Mouse (Mus musculus) limb, embryonic 14.5 days (tissue): ENCODE data around the gene Urm1. TPM values are rescaled to one million over a fixed set of nuclear protein-coding genes. Genes with fewer than 3 reads are reported as not detected.

Experiments
- ATAC-seq: fragments of 200-750 bp; cut with Nextera tagmentation; 2 replicates; pipeline ENCODE4 v1.8.0; 2017; ENCODE audit warnings: low read depth, moderate number of reproducible peaks, moderate TSS enrichment; ENCODE audit not compliant: low FRiP score
- DNase-seq: peaks from one replicate; pipeline ENCODE4 v3.0.0-alpha.2; 2015; ENCODE audit warnings: low spot score
- H3K27ac ChIP-seq: fragments of 300-500 bp; sonication (generic); replicated peaks from 2 replicates; pipeline ENCODE4 v1.5.1; 2014; ENCODE audit warnings: low read depth, mild to moderate bottlenecking, low read length, moderate library complexity, mixed read lengths
- H3K27me3 ChIP-seq: fragments of 300-500 bp; sonication (generic); 2 replicates; pipeline ENCODE4 v1.6.1; 2014; ENCODE audit warnings: low read length, mixed read lengths; ENCODE audit not compliant: control insufficient read depth, insufficient read depth
- H3K36me3 ChIP-seq: fragments of 300-500 bp; sonication (generic); 2 replicates; pipeline ENCODE4 v1.6.1; 2014; ENCODE audit warnings: mild to moderate bottlenecking, low read length, moderate library complexity, mixed read lengths; ENCODE audit not compliant: control insufficient read depth, insufficient read depth
- H3K4me1 ChIP-seq: fragments of 300-500 bp; sonication (generic); 2 replicates; pipeline ENCODE4 v1.6.1; 2014; ENCODE audit warnings: antibody characterized with exemption, low read length, mixed read lengths; ENCODE audit not compliant: control insufficient read depth, insufficient read depth
- H3K4me2 ChIP-seq: fragments of 300-500 bp; sonication (generic); replicated peaks from 2 replicates; pipeline ENCODE4 v1.6.1; 2014; ENCODE audit warnings: low read depth, mild to moderate bottlenecking, low read length, moderate library complexity; ENCODE audit not compliant: severe bottlenecking
- H3K4me3 ChIP-seq: fragments of 300-500 bp; sonication (generic); replicated peaks from 2 replicates; pipeline ENCODE4 v1.5.1; 2014; ENCODE audit warnings: low read length
- H3K9ac ChIP-seq: fragments of 300-500 bp; sonication (generic); 2 replicates; pipeline ENCODE4 v1.6.1; 2014; ENCODE audit warnings: mild to moderate bottlenecking, low read depth, low read length, moderate library complexity; ENCODE audit not compliant: severe bottlenecking
- H3K9me3 ChIP-seq: fragments of 300-500 bp; sonication (generic); 2 replicates; pipeline ENCODE4 v1.6.1; 2016; ENCODE audit warnings: low read length; ENCODE audit not compliant: control insufficient read depth
- POLR2A ChIP-seq: fragments of 200-500 bp; IDR thresholded peaks from 2 replicates; pipeline ENCODE4 v1.8.0; 2012; ENCODE audit warnings: inconsistent platforms, mild to moderate bottlenecking, moderate library complexity, borderline replicate concordance; ENCODE audit not compliant: insufficient read depth, insufficient read length; ENCODE audit errors: extremely low read depth
- WGBS: fragments of 180-500 bp; shearing (Covaris S2); extraction: QIAGEN DNeasy Blood & Tissue Kit; methylation state at CpG from one replicate; pipeline ENCODE4 v1.1.7; 2014; 5-methylcytosine and 5-hydroxymethylcytosine counted together
- microRNA-seq: library from miRNA; unstranded; fragments of <30 nt; microRNA quantifications from one replicate; pipeline ENCODE4, GENCODE M21; 2016
- polyA plus RNA-seq, 2 experiments: library from polyadenylated mRNA; depleted of rRNA in 1 of 2; stranded (reverse) in 1 of 2; unstranded in 1 of 2; fragments of >200 nt; fragmentation: Nextera tagmentation in 1 of 2; extraction: Ambion mirVana in 1 of 2; gene quantifications; 2 replicates each; pipeline versions ENCODE4 v1.2.1 to v1.2.3; 2012 to 2014

The Urm1 gene
- polyA plus RNA-seq, 2 experiments, result 26.3 to 68.3 TPM

DNA sequence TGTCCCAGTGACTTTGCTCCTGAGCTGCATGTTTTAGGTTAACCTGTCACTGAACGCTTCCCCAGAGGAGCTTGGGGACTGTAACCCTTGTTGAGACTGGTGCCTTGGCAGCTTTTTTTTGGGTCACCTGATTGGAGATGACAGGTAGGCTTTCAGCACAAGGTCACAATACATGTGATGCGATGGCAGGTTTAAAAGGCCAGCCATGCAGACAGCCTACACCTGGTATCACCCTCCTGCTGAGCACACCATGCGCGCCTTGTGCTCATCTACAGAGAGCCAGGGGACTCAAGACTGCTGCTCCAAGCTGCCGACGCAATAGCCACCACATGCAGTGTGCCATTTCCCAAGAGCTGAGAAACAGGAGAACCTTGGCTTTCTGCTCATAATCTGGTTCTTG lies 71.9 kb downstream of the Urm1 start:
- Histone ChIP-seq H3K4me1 (peaks cover 10% of the 10 kb centered on the region), H3K36me3 (peaks cover 50% of the 10 kb centered on the region), H3K9me3 (no peaks in the 10 kb centered on the region), H3K9ac (no peak overlapping the region), H3K4me3 (no peak overlapping the region), H3K4me2 (no peak overlapping the region), H3K27me3 (no peaks in the 10 kb centered on the region), H3K27ac (no peak overlapping the region)
- DNase-seq, result no peak
- no peak for ATAC-seq
- WGBS, result 93% methylated on average over 6 of the region's 6 CpGs
- no peak for TF ChIP-seq POLR2A

Small RNA genes lying within 50 kb of the gene (microRNA-seq; reads per million reads assigned to microRNA genes)
- gene Mir219a-2, result not detected
- gene Mir219b, result not detected

Other genes starting within 250 kb of the Urm1 start
- gene Rapgef1, start 200.4 kb upstream of the Urm1 start, polyA plus RNA-seq (2012; rRNA removed), result 51.1 and 61.1 TPM in 2 replicates
- gene Rapgef1, start 200.4 kb upstream of the Urm1 start, polyA plus RNA-seq (2014; fragmentation: Nextera tagmentation; extraction: Ambion mirVana), result 20.8 and 23.0 TPM in 2 replicates
- 0.05 and 0.08 TPM in 2 replicates for gene Gm13420, start 68.4 kb upstream of the Urm1 start, polyA plus RNA-seq (2012; rRNA removed)
- gene Gm13420, start 68.4 kb upstream of the Urm1 start, polyA plus RNA-seq (2014; fragmentation: Nextera tagmentation; extraction: Ambion mirVana), result 0.17 TPM in 1 of 2 replicates, not detected in the other
- not detected in 2 replicates for gene Gm13547, start 60.8 kb upstream of the Urm1 start, polyA plus RNA-seq (2012; rRNA removed)
- 0.98 TPM in 1 of 2 replicates, not detected in the other for gene Gm13547, start 60.8 kb upstream of the Urm1 start, polyA plus RNA-seq (2014; fragmentation: Nextera tagmentation; extraction: Ambion mirVana)
- gene Coq4, start 32.6 kb upstream of the Urm1 start, polyA plus RNA-seq (2012; rRNA removed), result 27.2 and 31.6 TPM in 2 replicates
- gene Coq4, start 32.6 kb upstream of the Urm1 start, polyA plus RNA-seq (2014; fragmentation: Nextera tagmentation; extraction: Ambion mirVana), result 29.4 and 34.1 TPM in 2 replicates
- 45.8 and 49.2 TPM in 2 replicates for gene Trub2, start 31.6 kb upstream of the Urm1 start, polyA plus RNA-seq (2012; rRNA removed)
- gene Trub2, start 31.6 kb upstream of the Urm1 start, polyA plus RNA-seq (2014; fragmentation: Nextera tagmentation; extraction: Ambion mirVana), result 24.2 and 29.5 TPM in 2 replicates
- gene Slc27a4, start 17.4 kb upstream of the Urm1 start, polyA plus RNA-seq (2012; rRNA removed), result 24.0 and 29.7 TPM in 2 replicates
- 17.1 and 17.7 TPM in 2 replicates for gene Slc27a4, start 17.4 kb upstream of the Urm1 start, polyA plus RNA-seq (2014; fragmentation: Nextera tagmentation; extraction: Ambion mirVana)
- 53.7 and 75.9 TPM in 2 replicates for gene Cercam, start 49.1 kb downstream of the Urm1 start, polyA plus RNA-seq (2012; rRNA removed)
- 24.8 and 28.1 TPM in 2 replicates for gene Cercam, start 49.1 kb downstream of the Urm1 start, polyA plus RNA-seq (2014; fragmentation: Nextera tagmentation; extraction: Ambion mirVana)
- gene Odf2, start 69.1 kb downstream of the Urm1 start, polyA plus RNA-seq (2012; rRNA removed), result 84.6 and 88.0 TPM in 2 replicates
- gene Odf2, start 69.1 kb downstream of the Urm1 start, polyA plus RNA-seq (2014; fragmentation: Nextera tagmentation; extraction: Ambion mirVana), result 42.3 and 47.0 TPM in 2 replicates
- 42.0 and 42.3 TPM in 2 replicates for gene Gle1, start 115.4 kb downstream of the Urm1 start, polyA plus RNA-seq (2012; rRNA removed)
- 49.7 and 54.5 TPM in 2 replicates for gene Gle1, start 115.4 kb downstream of the Urm1 start, polyA plus RNA-seq (2014; fragmentation: Nextera tagmentation; extraction: Ambion mirVana)
- 176 and 206 TPM in 2 replicates for gene Sptan1, start 145.5 kb downstream of the Urm1 start, polyA plus RNA-seq (2012; rRNA removed)
- 150 and 153 TPM in 2 replicates for gene Sptan1, start 145.5 kb downstream of the Urm1 start, polyA plus RNA-seq (2014; fragmentation: Nextera tagmentation; extraction: Ambion mirVana)
- 44.0 and 53.5 TPM in 2 replicates for gene Wdr34, start 228.8 kb downstream of the Urm1 start, polyA plus RNA-seq (2012; rRNA removed)
- gene Wdr34, start 228.8 kb downstream of the Urm1 start, polyA plus RNA-seq (2014; fragmentation: Nextera tagmentation; extraction: Ambion mirVana), result 30.1 and 33.1 TPM in 2 replicates
- 178 and 295 TPM in 2 replicates for gene Set, start 237.3 kb downstream of the Urm1 start, polyA plus RNA-seq (2012; rRNA removed)
- 426 and 451 TPM in 2 replicates for gene Set, start 237.3 kb downstream of the Urm1 start, polyA plus RNA-seq (2014; fragmentation: Nextera tagmentation; extraction: Ambion mirVana)